Mouse (Mus musculus) hindbrain, postnatal 0 days (tissue): ENCODE results near the gene Gclm. TPM values are rescaled to one million over a fixed set of nuclear protein-coding genes. Genes with fewer than 3 reads are reported as not detected.
"Not testable (repeated sequence)": the region's sequence is repeated elsewhere in the genome, so short reads cannot be mapped to it uniquely, and the experiment has no call there.

Experiments
- ATAC-seq: fragments of 200-750 bp; cut with Nextera tagmentation; 2 replicates; pipeline ENCODE4 v1.8.0; 2017; ENCODE audit warnings: mild to moderate bottlenecking, moderate TSS enrichment, moderate library complexity
- DNase-seq: peaks from one replicate; pipeline ENCODE4 v3.0.0-alpha.2; 2015; ENCODE audit warnings: low spot score
- H3K27ac ChIP-seq: fragments of 300-500 bp; sonication (generic); 2 replicates; pipeline ENCODE4 v1.5.1; 2014; ENCODE audit warnings: mild to moderate bottlenecking
- H3K27me3 ChIP-seq: fragments of 300-500 bp; sonication (generic); 2 replicates; pipeline ENCODE4 v1.6.1; 2014; ENCODE audit warnings: low read length, mixed read lengths; ENCODE audit not compliant: insufficient read depth
- H3K36me3 ChIP-seq: fragments of 300-500 bp; sonication (generic); 2 replicates; pipeline ENCODE4 v1.6.1; 2014; ENCODE audit warnings: low read length, mixed read lengths; ENCODE audit not compliant: insufficient read depth
- H3K4me1 ChIP-seq: fragments of 300-500 bp; sonication (generic); 2 replicates; pipeline ENCODE4 v1.6.1; 2014; ENCODE audit warnings: antibody characterized with exemption, low read length, mixed read lengths; ENCODE audit not compliant: insufficient read depth
- H3K4me2 ChIP-seq: fragments of 300-500 bp; sonication (generic); 2 replicates; pipeline ENCODE4 v1.6.1; 2014; ENCODE audit warnings: low read depth, mild to moderate bottlenecking, low read length, moderate library complexity, mixed read lengths
- H3K4me3 ChIP-seq: fragments of 300-500 bp; sonication (generic); 2 replicates; pipeline ENCODE4 v1.5.1; 2014; ENCODE audit warnings: low read length
- H3K9ac ChIP-seq: fragments of 300-500 bp; sonication (generic); replicated peaks from 2 replicates; pipeline ENCODE4 v1.6.1; 2014; ENCODE audit warnings: mild to moderate bottlenecking, low read length, moderate library complexity, mixed read lengths
- H3K9me3 ChIP-seq: fragments of 300-500 bp; sonication (generic); 2 replicates; pipeline ENCODE4 v1.6.1; 2016; ENCODE audit warnings: low read length, mixed read lengths
- CTCF ChIP-seq: IDR thresholded peaks from 2 replicates; pipeline ENCODE4 v1.5.1; 2016; ENCODE audit warnings: antibody characterized with exemption, control low read depth, low read depth
- WGBS: fragments of 180-500 bp; shearing (Covaris S2); extraction: QIAGEN DNeasy Blood & Tissue Kit; methylation state at CpG from one replicate; pipeline ENCODE4 v1.1.7; 2014; 5-methylcytosine and 5-hydroxymethylcytosine counted together
- polyA plus RNA-seq: library from polyadenylated mRNA; unstranded; fragments of >200 nt; fragmentation: Nextera tagmentation; extraction: Ambion mirVana; gene quantifications from 2 replicates; pipeline ENCODE4 v1.2.1, GENCODE M21; 2015
- total RNA-seq: library from RNA; depleted of rRNA; stranded (reverse); fragments of >200 nt; gene quantifications from 2 replicates; pipeline ENCODE4 v1.2.3, GENCODE M21; 2014

Gene Gclm
- total and polyA plus RNA-seq, 2 experiments from 2014 or later, result 36.9 to 67.6 TPM

DNA sequence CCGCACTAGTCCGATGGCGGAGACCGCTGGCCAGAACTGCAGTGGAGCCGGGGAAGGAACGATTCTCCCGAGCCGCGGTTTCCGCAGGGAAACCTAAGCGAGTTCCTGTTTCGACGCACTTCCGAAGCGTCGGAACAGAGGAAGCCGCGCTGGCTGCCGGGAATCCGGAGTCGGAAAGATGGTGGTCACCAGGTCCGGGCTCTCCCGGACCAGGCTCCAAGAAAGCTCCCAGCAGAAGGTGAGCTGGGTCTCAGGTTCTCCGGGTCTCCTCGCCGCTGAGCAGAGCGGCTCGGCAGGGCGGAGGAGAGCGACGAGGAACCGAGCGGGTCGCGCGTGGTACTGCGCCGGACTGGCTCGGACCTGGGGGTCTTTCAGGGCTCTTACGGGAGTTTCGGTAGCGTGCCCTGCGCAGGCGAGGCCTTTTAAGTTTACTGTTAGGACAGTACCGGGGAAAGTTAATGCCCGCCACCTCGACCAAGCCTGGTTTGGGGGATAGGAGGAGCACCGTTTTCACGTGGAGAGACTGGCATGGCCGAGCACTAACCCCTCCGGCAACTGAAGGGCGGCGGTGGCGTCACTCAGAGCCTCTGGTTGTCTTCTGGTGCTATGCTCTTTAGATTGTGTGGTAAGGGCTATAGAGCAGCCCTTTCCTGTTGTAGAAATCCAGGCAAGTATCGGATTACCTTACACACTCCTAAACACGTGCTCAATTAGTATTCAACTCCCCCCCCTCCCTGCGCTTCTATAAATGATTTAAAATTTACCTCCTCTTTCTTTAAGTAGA lies 29.1 kb downstream of the Gclm start, which contains the start of gene Dnttip2:
Dnttip2 (plus strand) TSS at position 148 of the 784 bp plus-strand sequence.
- H3K4me1 ChIP-seq, result peaks cover 9% of the 10 kb centered on the region
- peak within 1 kb of the TSS; percentile 68 for H3K27ac ChIP-seq
- H3K27me3 ChIP-seq, result no peaks in the 10 kb centered on the region
- peak; percentile 98 for ATAC-seq
- H3K4me3 ChIP-seq, result peak within 1 kb of the TSS; percentile 92
- TF ChIP-seq CTCF, result no peak
- peaks cover 37% of the 10 kb centered on the region for H3K36me3 ChIP-seq
- H3K9me3 ChIP-seq, result no peaks in the 10 kb centered on the region
- DNase-seq, result peak; percentile 98
- H3K4me2 ChIP-seq, result peak within 1 kb of the TSS; percentile 75
- H3K9ac ChIP-seq, result peak within 1 kb of the TSS; percentile 75
- WGBS, result under 1% methylated on average over 57 of the region's 57 CpGs

- TF ChIP-seq CTCF, result no peak
- H3K27me3 ChIP-seq, result no peaks in the 10 kb centered on the region
- peak overlapping the region; percentile 75 for H3K4me2 ChIP-seq
- H3K4me1 ChIP-seq, result peaks cover 9% of the 10 kb centered on the region
- 71% methylated on average over 10 of the region's 10 CpGs for WGBS
- DNase-seq (no peak), ATAC-seq (no peak)
- H3K36me3 ChIP-seq, result peaks cover 40% of the 10 kb centered on the region
- no peak overlapping the region for H3K27ac ChIP-seq
- no peaks in the 10 kb centered on the region for H3K9me3 ChIP-seq
- peak overlapping the region; percentile 92 for H3K4me3 ChIP-seq
- H3K9ac ChIP-seq, result peak overlapping the region; percentile 75; the same call in 1 of the 2 replicates
Observed at GRCm38 (mm10) chr3:122275111-122275510, 29.8 kb downstream of the Gclm start.

DNA sequence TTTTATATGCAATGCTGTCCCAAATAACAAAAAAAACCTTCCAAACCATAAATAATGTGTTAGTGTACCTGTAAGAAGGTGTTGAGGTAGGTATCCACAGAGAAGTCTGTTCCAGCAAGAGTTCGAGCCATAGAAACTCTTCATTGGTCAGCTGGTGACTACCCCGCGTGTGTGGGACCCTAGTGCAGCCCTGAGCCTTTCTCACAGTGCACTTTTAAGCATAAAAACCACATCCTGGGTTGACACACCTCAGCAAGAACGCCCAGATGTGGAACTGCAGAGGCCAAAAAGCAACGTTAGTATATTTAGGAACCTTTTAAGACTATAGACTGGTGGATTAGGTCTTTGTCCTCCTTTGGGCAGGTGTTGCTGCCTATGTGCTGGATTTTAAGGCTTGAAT lies 41.8 kb downstream of the Gclm start:
- ATAC-seq, result no peak
- 87% methylated on average over 5 of the region's 5 CpGs for WGBS
- DNase-seq, result no peak
- Histone ChIP-seq H3K9me3 (no peaks in the 10 kb centered on the region), H3K27ac (no peak overlapping the region), H3K4me3 (no peak overlapping the region), H3K4me1 (no peaks in the 10 kb centered on the region), H3K36me3 (peaks cover 27% of the 10 kb centered on the region), H3K4me2 (no peak overlapping the region), H3K27me3 (no peaks in the 10 kb centered on the region), H3K9ac (no peak overlapping the region)
- TF ChIP-seq CTCF, result no peak

DNA sequence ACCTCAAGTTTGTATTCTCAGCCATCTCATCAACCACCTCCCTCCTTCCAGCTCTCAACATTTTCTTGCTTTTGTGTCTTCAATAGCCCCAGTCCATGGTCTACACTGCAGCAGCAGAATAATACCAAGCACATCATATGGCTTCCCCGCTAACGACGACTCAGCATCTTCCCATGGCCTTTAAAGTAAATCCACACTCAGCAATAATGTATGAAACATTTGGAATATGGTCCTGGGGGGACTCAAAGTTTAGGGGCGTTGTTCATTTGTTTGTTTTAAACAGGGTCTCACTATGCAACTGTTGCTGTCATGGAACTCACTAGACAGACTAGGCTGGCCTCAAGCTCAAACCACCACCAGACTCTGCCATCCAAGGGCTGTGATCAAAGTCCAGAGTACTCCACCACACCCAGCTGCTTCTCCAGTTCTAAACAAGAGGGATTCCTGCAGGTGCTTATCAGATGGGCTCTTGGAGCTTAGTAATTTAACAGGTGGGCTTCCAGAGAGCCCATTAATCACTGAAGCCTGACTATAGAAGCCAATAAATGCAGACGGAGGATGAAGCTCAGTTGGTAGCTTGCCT lies 43.3 kb downstream of the Gclm start:
- Histone ChIP-seq H3K9me3 (no peaks in the 10 kb centered on the region), H3K9ac (no peak overlapping the region), H3K27ac (no peak overlapping the region), H3K4me1 (no peaks in the 10 kb centered on the region), H3K36me3 (peaks cover 14% of the 10 kb centered on the region; the same call in 1 of the 2 replicates), H3K4me3 (no peak overlapping the region), H3K4me2 (no peak overlapping the region), H3K27me3 (no peaks in the 10 kb centered on the region)
- DNase-seq (no peak), ATAC-seq (no peak)
- 88% methylated on average over 5 of the region's 5 CpGs for WGBS
- TF ChIP-seq CTCF, result no peak

DNA sequence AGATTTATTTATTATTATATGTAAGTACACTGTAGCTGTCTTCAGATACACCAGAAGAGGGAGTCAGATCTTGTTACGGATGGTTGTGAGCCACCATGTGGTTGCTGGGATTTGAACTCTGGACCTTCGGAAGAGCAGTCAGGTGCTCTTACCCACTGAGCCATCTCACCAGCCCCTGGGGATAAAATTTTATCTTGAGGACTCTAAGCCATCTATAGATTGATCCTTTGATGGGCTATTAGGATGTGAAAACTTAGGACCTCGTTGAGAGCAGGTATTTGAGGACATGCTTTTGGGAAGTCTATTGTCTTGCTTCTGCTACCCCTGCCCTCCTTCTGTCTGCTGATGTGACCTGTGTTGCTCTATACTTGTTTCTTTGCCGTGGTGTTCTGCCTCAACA lies 44.0 kb downstream of the Gclm start:
- not testable (repeated sequence) for H3K27ac ChIP-seq, H3K27me3 ChIP-seq, DNase-seq, ATAC-seq, H3K9me3 ChIP-seq, H3K4me1 ChIP-seq, H3K4me3 ChIP-seq, H3K36me3 ChIP-seq, H3K4me2 ChIP-seq, H3K9ac ChIP-seq
- WGBS, result 79% methylated on average over 3 of the region's 4 CpGs

- Histone ChIP-seq H3K4me1 (peaks cover 5% of the 10 kb centered on the region; the same call in 1 of the 2 replicates), H3K36me3 (peaks cover 2% of the 10 kb centered on the region; the same call in 1 of the 2 replicates), H3K9me3 (no peaks in the 10 kb centered on the region), H3K27me3 (no peaks in the 10 kb centered on the region), H3K9ac (no peak overlapping the region), H3K27ac (peak overlapping the region; percentile 45; the same call in 1 of the 2 replicates), H3K4me3 (no peak overlapping the region), H3K4me2 (0 out of 2 replicates have a peak overlapping the region, but pooled peaks have one; percentile 95)
- ATAC-seq, result no peak
- WGBS, result 60% methylated on average over 7 of the region's 7 CpGs
- no peak for TF ChIP-seq CTCF
- DNase-seq, result no peak
Observed at GRCm38 (mm10) chr3:122290696-122291095, 45.3 kb downstream of the Gclm start.
